Mouse (Mus musculus) cortical plate, adult 2 months (tissue): ENCODE data around the gene Slc6a19.

Source experiments
- CTCF ChIP-seq: fragments of 200-500 bp; IDR thresholded peaks from 2 replicates; pipeline ENCODE4 v1.5.1; 2011; ENCODE audit warnings: mild to moderate bottlenecking, control low read depth, low read length; ENCODE audit not compliant: insufficient read depth; ENCODE audit errors: extremely low read depth
- POLR2A ChIP-seq: fragments of 200-500 bp; IDR thresholded peaks from 2 replicates; pipeline ENCODE4 v1.6.1; 2011; ENCODE audit warnings: mild to moderate bottlenecking, low read length, control low read depth; ENCODE audit not compliant: insufficient read depth; ENCODE audit errors: extremely low read depth

- TF ChIP-seq CTCF (no peak), POLR2A (no peak)
These were observed 32.3 kb upstream of the Slc6a19 start for GRCm38 (mm10) chr13:73736943-73737342.
